Mouse (Mus musculus): ENCODE data around the gene Mgmt. TPM values are rescaled to one million over a fixed set of nuclear protein-coding genes. Genes with fewer than 3 reads are reported as not detected.

Gene Mgmt
- polyA plus RNA-seq, 1 experiment, result 0.56 TPM

DNA sequence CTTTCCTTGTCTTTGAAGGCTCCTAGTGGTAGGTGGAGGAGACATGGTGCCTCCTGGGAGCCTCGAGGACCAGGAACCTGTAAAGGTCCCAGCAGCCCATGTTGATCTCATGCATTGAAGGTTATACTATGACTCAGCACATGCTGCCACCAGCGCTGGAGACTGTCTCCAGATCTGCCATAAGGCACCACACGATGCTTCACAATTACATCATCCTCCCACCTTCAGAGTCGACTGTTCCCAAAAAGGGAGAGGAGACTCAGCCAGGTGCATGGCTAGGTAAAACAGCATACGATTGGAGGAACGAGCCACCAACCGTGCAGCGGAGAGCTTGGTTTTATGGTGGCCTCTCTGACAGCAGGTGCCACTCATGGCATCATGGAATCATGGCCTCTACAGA is 234.3 kb downstream of the Mgmt start:
- TF ChIP-seq POLR2A (IDR thresholded peaks at IDR 0.05; ENCODE audit: low read depth, low read length) (no peak), CTCF (IDR thresholded peaks at IDR 0.05; ENCODE audit: extremely low read depth, insufficient read length, insufficient replicate concordance, low read depth, low read length) (no peak)
- no peaks in the 10 kb centered on the region for H3K27me3 ChIP-seq (ENCODE audit: control insufficient read depth, insufficient read depth, low read length)
- WGBS, result 84% methylated on average over 8 of the region's 8 CpGs
- H3K4me1 ChIP-seq (ENCODE audit: control insufficient read depth, insufficient read depth, insufficient read length, low read length), result no peaks in the 10 kb centered on the region
- no peak overlapping the region for H3K27ac ChIP-seq (ENCODE audit: insufficient read depth, low read depth, low read length)
- H3K36me3 ChIP-seq (ENCODE audit: control insufficient read depth, insufficient read depth, low read length), result no peaks in the 10 kb centered on the region
- no peak overlapping the region for H3K4me3 ChIP-seq (ENCODE audit: low read depth, low read length)

DNA sequence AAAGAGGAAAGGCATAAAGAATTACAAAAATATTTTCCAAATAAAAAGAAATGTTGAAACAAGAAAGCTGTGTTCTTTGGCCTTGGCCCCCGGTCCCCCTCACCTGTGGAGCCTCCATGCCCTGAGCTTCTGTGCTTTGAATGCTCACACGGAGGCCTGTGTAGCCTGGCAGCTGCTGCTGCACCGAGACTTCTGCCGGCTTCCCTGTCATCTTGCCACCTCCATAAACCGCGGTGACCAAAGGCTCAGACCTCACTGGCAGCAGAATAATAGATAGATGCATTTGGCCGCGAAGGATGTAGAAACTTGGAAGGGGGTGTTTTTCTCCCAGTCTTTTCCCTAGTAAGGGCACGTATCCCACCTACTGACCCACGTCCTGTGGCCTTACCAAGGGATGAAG is 235.8 kb downstream of the Mgmt start:
- Histone ChIP-seq H3K36me3 (ENCODE audit: control insufficient read depth, insufficient read depth, low read length) (no peaks in the 10 kb centered on the region), H3K27ac (ENCODE audit: insufficient read depth, low read depth, low read length) (no peak overlapping the region), H3K27me3 (ENCODE audit: control insufficient read depth, insufficient read depth, low read length) (no peaks in the 10 kb centered on the region), H3K4me1 (ENCODE audit: control insufficient read depth, insufficient read depth, insufficient read length, low read length) (no peaks in the 10 kb centered on the region), H3K4me3 (ENCODE audit: low read depth, low read length) (no peak overlapping the region)
- 83% methylated on average over 10 of the region's 10 CpGs for WGBS
- TF ChIP-seq POLR2A (IDR thresholded peaks at IDR 0.05; ENCODE audit: low read depth, low read length), result no peak

DNA sequence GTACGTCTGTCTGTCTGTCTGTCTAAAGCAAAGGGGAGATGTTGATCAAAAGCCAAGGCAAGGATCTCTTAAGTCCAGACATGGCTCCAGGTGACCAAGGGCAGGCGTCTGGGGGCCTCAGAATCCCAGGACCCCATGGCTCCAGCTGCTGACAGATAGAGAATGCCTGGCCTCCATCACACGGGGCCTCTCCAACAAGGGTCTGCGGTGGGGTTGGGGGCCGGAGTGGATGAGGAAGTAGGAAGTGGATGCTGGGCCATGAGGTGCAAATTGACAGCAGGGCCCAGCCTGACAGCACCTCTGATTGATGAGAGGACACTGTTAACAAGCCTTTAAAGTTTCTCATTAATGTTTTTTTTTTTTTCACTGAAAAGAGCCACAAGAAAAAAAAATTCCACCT is 237.5 kb downstream of the Mgmt start:
- H3K4me1 ChIP-seq (ENCODE audit: control insufficient read depth, insufficient read depth, insufficient read length, low read length), result no peaks in the 10 kb centered on the region
- WGBS, result 75% methylated on average over 5 of the region's 5 CpGs
- no peak overlapping the region for H3K27ac ChIP-seq (ENCODE audit: insufficient read depth, low read depth, low read length)
- TF ChIP-seq POLR2A (IDR thresholded peaks at IDR 0.05; ENCODE audit: low read depth, low read length), result no peak
- no peaks in the 10 kb centered on the region for H3K36me3 ChIP-seq (ENCODE audit: control insufficient read depth, insufficient read depth, low read length)
- H3K4me3 ChIP-seq (ENCODE audit: low read depth, low read length), result no peak overlapping the region
- no peaks in the 10 kb centered on the region for H3K27me3 ChIP-seq (ENCODE audit: control insufficient read depth, insufficient read depth, low read length)

DNA sequence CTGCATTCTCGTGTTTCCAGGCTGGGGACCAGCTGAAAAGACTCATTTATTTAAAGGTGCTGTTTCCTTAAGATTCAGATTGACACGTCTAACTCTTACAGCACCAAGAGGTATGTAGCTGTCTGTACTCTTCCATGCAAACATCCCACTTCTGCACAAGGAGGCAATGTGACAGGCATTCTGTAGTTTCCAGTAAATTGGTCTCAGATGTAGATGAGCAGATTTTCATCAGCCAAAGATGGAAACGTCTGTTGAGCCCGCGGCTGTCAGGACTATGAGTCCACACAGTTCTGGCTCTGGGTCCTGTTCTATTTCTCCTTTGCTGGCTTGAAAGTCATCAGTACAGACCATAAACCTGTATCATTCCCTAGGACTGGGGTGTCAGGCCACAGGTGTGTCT is 243.7 kb downstream of the Mgmt start:
- Histone ChIP-seq H3K4me1 (ENCODE audit: control insufficient read depth, insufficient read depth, insufficient read length, low read length) (no peaks in the 10 kb centered on the region), H3K27ac (ENCODE audit: insufficient read depth, low read depth, low read length) (no peak overlapping the region), H3K36me3 (ENCODE audit: control insufficient read depth, insufficient read depth, low read length) (no peaks in the 10 kb centered on the region), H3K4me3 (ENCODE audit: low read depth, low read length) (no peak overlapping the region), H3K27me3 (ENCODE audit: control insufficient read depth, insufficient read depth, low read length) (no peaks in the 10 kb centered on the region)
- 79% methylated on average over 5 of the region's 5 CpGs for WGBS
- TF ChIP-seq POLR2A (IDR thresholded peaks at IDR 0.05; ENCODE audit: low read depth, low read length), result no peak
- TF ChIP-seq CTCF (IDR thresholded peaks at IDR 0.05; ENCODE audit: extremely low read depth, insufficient read length, insufficient replicate concordance, low read depth, low read length), result no peak

DNA sequence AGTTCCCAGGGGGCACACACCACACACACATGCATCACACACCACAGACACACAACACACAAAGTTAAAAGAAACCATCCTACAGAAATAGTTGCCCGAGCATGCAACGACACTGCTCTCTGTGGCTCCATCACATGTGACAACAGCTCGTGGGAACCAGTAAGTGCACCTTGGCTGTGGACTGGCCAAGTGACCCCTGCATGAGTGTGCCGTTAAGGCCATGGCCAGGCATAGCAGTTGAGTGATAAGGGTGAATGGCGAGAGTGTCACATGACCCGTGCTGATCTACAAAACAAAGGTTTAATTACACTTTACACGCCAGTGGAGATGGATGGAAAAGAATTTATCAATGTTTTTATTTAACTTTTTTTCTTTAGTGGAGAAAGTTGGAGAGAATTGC is 245.9 kb downstream of the Mgmt start:
- 69% methylated on average over 7 of the region's 7 CpGs for WGBS
- Histone ChIP-seq H3K27ac (ENCODE audit: insufficient read depth, low read depth, low read length) (no peak overlapping the region), H3K4me3 (ENCODE audit: low read depth, low read length) (no peak overlapping the region), H3K4me1 (ENCODE audit: control insufficient read depth, insufficient read depth, insufficient read length, low read length) (no peaks in the 10 kb centered on the region), H3K27me3 (ENCODE audit: control insufficient read depth, insufficient read depth, low read length) (no peaks in the 10 kb centered on the region), H3K36me3 (ENCODE audit: control insufficient read depth, insufficient read depth, low read length) (no peaks in the 10 kb centered on the region)
- TF ChIP-seq CTCF (IDR thresholded peaks at IDR 0.05; ENCODE audit: extremely low read depth, insufficient read length, insufficient replicate concordance, low read depth, low read length), result no peak
- no peak for TF ChIP-seq POLR2A (IDR thresholded peaks at IDR 0.05; ENCODE audit: low read depth, low read length)

DNA sequence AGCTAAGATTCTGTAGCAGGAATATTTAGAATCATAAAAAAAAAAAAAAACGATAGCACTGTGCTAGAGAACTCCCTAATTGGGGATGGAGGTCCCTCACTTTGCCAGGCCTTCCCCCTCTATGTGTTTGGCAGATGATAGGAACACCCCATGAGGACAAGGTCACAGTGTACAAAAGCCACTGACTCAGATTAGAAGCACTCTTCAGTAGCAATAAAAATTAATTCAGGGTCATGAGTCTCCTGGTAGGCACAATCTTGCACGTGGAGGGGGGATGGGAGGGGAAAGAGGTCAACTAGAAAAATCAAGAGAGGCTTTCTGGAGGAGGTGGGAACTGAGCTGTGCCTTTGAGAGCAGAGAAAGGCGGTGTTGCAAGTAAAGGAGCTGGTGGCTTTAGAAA is 247.0 kb downstream of the Mgmt start:
- no peaks in the 10 kb centered on the region for H3K36me3 ChIP-seq (ENCODE audit: control insufficient read depth, insufficient read depth, low read length)
- 32% methylated on average over 3 of the region's 3 CpGs for WGBS
- no peak overlapping the region for H3K4me3 ChIP-seq (ENCODE audit: low read depth, low read length)
- TF ChIP-seq CTCF (IDR thresholded peaks at IDR 0.05; ENCODE audit: extremely low read depth, insufficient read length, insufficient replicate concordance, low read depth, low read length), result no peak
- no peak overlapping the region for H3K27ac ChIP-seq (ENCODE audit: insufficient read depth, low read depth, low read length)
- no peaks in the 10 kb centered on the region for H3K27me3 ChIP-seq (ENCODE audit: control insufficient read depth, insufficient read depth, low read length)
- H3K4me1 ChIP-seq (ENCODE audit: control insufficient read depth, insufficient read depth, insufficient read length, low read length), result no peaks in the 10 kb centered on the region

DNA sequence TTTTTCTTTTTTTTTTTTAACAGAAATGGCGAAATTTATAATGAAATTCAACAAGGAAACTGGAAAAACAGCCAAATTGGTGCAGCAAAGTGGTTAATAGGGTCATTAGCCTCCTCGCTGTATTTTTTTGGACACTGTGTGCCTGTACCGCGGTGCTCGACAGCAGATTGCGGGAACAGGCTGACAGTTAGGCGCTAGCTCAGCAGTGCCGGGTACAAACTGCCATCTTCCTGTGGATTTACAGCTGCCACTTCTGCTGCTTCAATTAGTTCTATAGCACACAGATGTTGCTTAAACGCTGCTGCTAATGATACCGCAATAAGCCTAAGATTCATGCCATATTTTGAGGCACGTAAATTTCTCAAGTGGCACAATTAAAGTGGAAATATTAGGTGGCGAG is 252.7 kb downstream of the Mgmt start:
- 87% methylated on average over 12 of the region's 12 CpGs for WGBS
- H3K4me1 ChIP-seq (ENCODE audit: control insufficient read depth, insufficient read depth, insufficient read length, low read length), result no peaks in the 10 kb centered on the region
- no peaks in the 10 kb centered on the region for H3K27me3 ChIP-seq (ENCODE audit: control insufficient read depth, insufficient read depth, low read length)
- H3K4me3 ChIP-seq (ENCODE audit: low read depth, low read length), result no peak overlapping the region
- no peak overlapping the region for H3K27ac ChIP-seq (ENCODE audit: insufficient read depth, low read depth, low read length)
- TF ChIP-seq CTCF (IDR thresholded peaks at IDR 0.05; ENCODE audit: extremely low read depth, insufficient read length, insufficient replicate concordance, low read depth, low read length) (no peak), POLR2A (IDR thresholded peaks at IDR 0.05; ENCODE audit: low read depth, low read length) (no peak)
- no peaks in the 10 kb centered on the region for H3K36me3 ChIP-seq (ENCODE audit: control insufficient read depth, insufficient read depth, low read length)

DNA sequence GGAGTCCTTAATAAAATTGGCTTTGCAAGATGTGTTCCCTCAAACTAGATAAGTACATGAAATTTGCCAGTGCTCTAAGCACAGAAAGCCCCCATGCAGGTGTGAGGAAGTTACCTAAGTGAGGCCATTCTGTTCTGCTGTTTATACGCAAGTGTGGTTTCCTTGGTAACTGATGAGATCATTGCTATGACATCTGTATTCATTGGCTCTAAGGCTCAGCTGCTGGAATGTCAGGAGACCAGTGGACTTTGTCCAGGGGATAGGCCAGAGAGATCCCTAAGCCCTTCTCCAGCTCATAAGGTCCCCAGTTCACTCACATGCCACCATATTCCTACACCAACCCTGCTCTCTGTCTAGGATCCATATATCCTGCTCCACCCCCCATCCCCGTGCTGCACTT is 257.4 kb downstream of the Mgmt start:
- H3K27ac ChIP-seq (ENCODE audit: insufficient read depth, low read depth, low read length), result no peak overlapping the region
- no peak overlapping the region for H3K4me3 ChIP-seq (ENCODE audit: low read depth, low read length)
- TF ChIP-seq CTCF (IDR thresholded peaks at IDR 0.05; ENCODE audit: extremely low read depth, insufficient read length, insufficient replicate concordance, low read depth, low read length) (no peak), POLR2A (IDR thresholded peaks at IDR 0.05; ENCODE audit: low read depth, low read length) (no peak)
- H3K4me1 ChIP-seq (ENCODE audit: control insufficient read depth, insufficient read depth, insufficient read length, low read length), result no peaks in the 10 kb centered on the region
- no peaks in the 10 kb centered on the region for H3K36me3 ChIP-seq (ENCODE audit: control insufficient read depth, insufficient read depth, low read length)
- no peaks in the 10 kb centered on the region for H3K27me3 ChIP-seq (ENCODE audit: control insufficient read depth, insufficient read depth, low read length)
- 70% methylated on average over 2 of the region's 2 CpGs for WGBS
